ENCODE assay signal across 12 mouse cellular contexts in genomic region chr10:70916697-70917096, GRCm38 (mm10).
A peak's percentile ranks its signal among the peaks of the same experiment; 100 is the strongest.
DNase-seq lines count a peak whose midpoint lies in the region; ATAC-seq and TF ChIP-seq lines count a peak whose summit lies in the region.
"Had no signal": no experiment of that assay in that cellular context is flagged by ENCODE, and none has a peak within 500 bp of the region (broad histone marks: within the 10 kb centered on the region; RNA-seq: fewer than 3 reads in every experiment).

No protein-coding gene starts in this region.

- H3K36me3 ChIP-seq in intestine, postnatal 0 days (ENCODE audit: control insufficient read depth, insufficient read depth), result no peaks in the 10 kb centered on the region
- no peaks in the 10 kb centered on the region for H3K36me3 ChIP-seq in intestine, embryonic 15.5 days
- H3K36me3 ChIP-seq in MEL (ENCODE audit: control insufficient read depth in 1 of 2, insufficient read depth in 2 of 2, low read length in 2 of 2), result no peaks in the 10 kb centered on the region
- H3K36me3 ChIP-seq in small intestine, adult 2 months (ENCODE audit: control insufficient read depth, insufficient read depth, low read length), result no peaks in the 10 kb centered on the region
- H3K36me3 ChIP-seq: stomach, embryonic 15.5 days had no signal

- 86% methylated on average over 6 of the region's 6 CpGs for WGBS in intestine, postnatal 0 days
- WGBS in intestine, embryonic 15.5 days, result 88% methylated on average over 6 of the region's 6 CpGs
- 89% methylated on average over 6 of the region's 6 CpGs for WGBS in lung, adult 2 months
- WGBS in small intestine, adult 2 months, result 90% methylated on average over 6 of the region's 6 CpGs

- no peaks in the 10 kb centered on the region for H3K9me3 ChIP-seq in intestine, postnatal 0 days (ENCODE audit: control insufficient read depth)
- no peaks in the 10 kb centered on the region for H3K9me3 ChIP-seq in intestine, embryonic 15.5 days
- H3K9me3 ChIP-seq in MEL (replicated peaks; ENCODE audit: insufficient read depth, low read length), result no peaks in the 10 kb centered on the region
- H3K9me3 ChIP-seq: stomach, embryonic 15.5 days had no signal

- DNase-seq in lung, adult 2 months, result no peak
- no peak for DNase-seq in lung, postnatal 25 days (ENCODE audit: low spot score)
- peak; percentile 23 for DNase-seq in MEL (ENCODE audit: low read depth, low spot score)
- DNase-seq in frontal cortex, postnatal 14 days (ENCODE audit: low spot score in 2 of 2), result no peak
- no peak for DNase-seq in adrenal gland, postnatal 14 days
- DNase-seq: adrenal gland, adult 2 months; right cerebral cortex, postnatal 14 days had no signal

- TF ChIP-seq RAD21 in MEL (IDR thresholded peaks at IDR 0.05; ENCODE audit: low read depth, low read length), result no peak; the same call in 1 of the 2 replicates

- no peak for TF ChIP-seq EP300 in MEL (IDR thresholded peaks at IDR 0.05; ENCODE audit: low read depth in 1 of 2, low read length in 2 of 2)

- H3K9ac ChIP-seq in intestine, postnatal 0 days (ENCODE audit: low read depth, low read length), result no peak overlapping the region
- no peak overlapping the region for H3K9ac ChIP-seq in intestine, embryonic 15.5 days
- no peak overlapping the region for H3K9ac ChIP-seq in MEL (ENCODE audit: control insufficient read depth, low read depth, low read length, poor library complexity, severe bottlenecking)
- H3K9ac ChIP-seq: stomach, embryonic 15.5 days had no signal

- no peak for ATAC-seq in intestine, postnatal 0 days
- no peak for ATAC-seq in intestine, embryonic 15.5 days
- ATAC-seq: hindbrain, embryonic 16.5 days had no signal

- H3K4me2 ChIP-seq in intestine, postnatal 0 days (replicated peaks; ENCODE audit: low read depth), result no peak overlapping the region
- no peak overlapping the region for H3K4me2 ChIP-seq in intestine, embryonic 15.5 days (replicated peaks)
- H3K4me2 ChIP-seq: stomach, embryonic 15.5 days had no signal

- no peak overlapping the region for H3K27ac ChIP-seq in intestine, postnatal 0 days (ENCODE audit: low read depth, low read length)
- H3K27ac ChIP-seq in intestine, embryonic 15.5 days, result no peak overlapping the region
- no peak overlapping the region for H3K27ac ChIP-seq in MEL (ENCODE audit: control insufficient read depth, low read depth, low read length)
- no peak overlapping the region for H3K27ac ChIP-seq in small intestine, adult 2 months (ENCODE audit: insufficient read depth, low read depth, low read length)
- H3K27ac ChIP-seq: stomach, embryonic 15.5 days had no signal

- no peaks in the 10 kb centered on the region for H3K79me2 ChIP-seq in MEL (ENCODE audit: control insufficient read depth, insufficient read depth, low read length, poor library complexity)

- peak; percentile 45 for TF ChIP-seq CTCF in intestine, postnatal 0 days (IDR thresholded peaks at IDR 0.05; ENCODE audit: low read depth)
- peak; percentile 37; the same call in 1 of the 2 replicates for TF ChIP-seq CTCF in lung, adult 2 months (IDR thresholded peaks at IDR 0.05; ENCODE audit: insufficient read depth, low read length)
- TF ChIP-seq CTCF in MEL (IDR thresholded peaks at IDR 0.05 in 2 of 3, conservative IDR thresholded peaks at IDR 0.05 in 1 of 3; ENCODE audit: control insufficient read depth in 1 of 3, insufficient read depth in 1 of 3, low read depth in 2 of 3, low read length in 3 of 3, poor library complexity in 1 of 3, severe bottlenecking in 1 of 3), result peak; percentile 28 to 40 (median 32); a peak in 5 of 6 replicates
- peak; percentile 34; the same call in 1 of the 2 replicates for TF ChIP-seq CTCF in small intestine, adult 2 months (IDR thresholded peaks at IDR 0.05; ENCODE audit: extremely low read depth, insufficient read length, insufficient replicate concordance, low read depth, low read length)

- H3K4me3 ChIP-seq in intestine, postnatal 0 days (ENCODE audit: low read depth, low read length), result no peak overlapping the region
- no peak overlapping the region for H3K4me3 ChIP-seq in intestine, embryonic 15.5 days (replicated peaks)
- no peak overlapping the region for H3K4me3 ChIP-seq in lung, adult 2 months (replicated peaks; ENCODE audit: extremely low read depth, low read depth, low read length)
- H3K4me3 ChIP-seq in MEL (ENCODE audit: control insufficient read depth in 1 of 2, insufficient read depth in 1 of 2, low read depth in 2 of 2, low read length in 2 of 2), result no peak overlapping the region
- no peak overlapping the region for H3K4me3 ChIP-seq in small intestine, adult 2 months (ENCODE audit: low read depth, low read length)
- H3K4me3 ChIP-seq: stomach, embryonic 15.5 days had no signal

- no peaks in the 10 kb centered on the region for H3K4me1 ChIP-seq in intestine, postnatal 0 days (replicated peaks; ENCODE audit: control insufficient read depth, insufficient read depth, low read length)
- H3K4me1 ChIP-seq in intestine, embryonic 15.5 days (replicated peaks), result no peaks in the 10 kb centered on the region
- H3K4me1 ChIP-seq in lung, adult 2 months (ENCODE audit: control insufficient read depth, insufficient read depth, low read length), result no peaks in the 10 kb centered on the region; the same call in none of the 2 replicates
- H3K4me1 ChIP-seq in MEL (ENCODE audit: control insufficient read depth in 1 of 2, insufficient read depth in 2 of 2, low read length in 2 of 2), result no peaks in the 10 kb centered on the region
- no peaks in the 10 kb centered on the region for H3K4me1 ChIP-seq in small intestine, adult 2 months (ENCODE audit: control insufficient read depth, insufficient read depth, insufficient read length, low read length)
- H3K4me1 ChIP-seq: stomach, embryonic 15.5 days had no signal

- TF ChIP-seq POLR2A in lung, adult 2 months (IDR thresholded peaks at IDR 0.05; ENCODE audit: borderline replicate concordance, extremely low read depth, low read depth, low read length), result no peak
- TF ChIP-seq POLR2A in MEL (IDR thresholded peaks at IDR 0.05; ENCODE audit: control insufficient read depth in 1 of 2, insufficient read depth in 1 of 2, low read depth in 1 of 2, low read length in 2 of 2, poor library complexity in 1 of 2), result no peak
- TF ChIP-seq POLR2A in small intestine, adult 2 months (IDR thresholded peaks at IDR 0.05; ENCODE audit: low read depth, low read length), result no peak

- no peaks in the 10 kb centered on the region for H3K27me3 ChIP-seq in intestine, postnatal 0 days (replicated peaks; ENCODE audit: control insufficient read depth, insufficient read depth, low read length)
- no peaks in the 10 kb centered on the region for H3K27me3 ChIP-seq in intestine, embryonic 15.5 days (replicated peaks)
- H3K27me3 ChIP-seq in MEL (ENCODE audit: control insufficient read depth in 1 of 2, insufficient read depth in 2 of 2, low read length in 2 of 2), result no peaks in the 10 kb centered on the region
- no peaks in the 10 kb centered on the region for H3K27me3 ChIP-seq in small intestine, adult 2 months (ENCODE audit: control insufficient read depth, insufficient read depth, low read length)
- H3K27me3 ChIP-seq: stomach, embryonic 15.5 days had no signal

TF ChIP-seq in MEL, 35 proteins besides CTCF, POLR2A, EP300 and RAD21:
- TF ChIP-seq TBP (IDR thresholded peaks at IDR 0.05; ENCODE audit: low read depth, low read length), result no peak
- TF ChIP-seq SMC3 (IDR thresholded peaks at IDR 0.05; ENCODE audit: low read depth, low read length), result 0 out of 2 replicates have a peak, but pooled peaks have one; percentile 18
- no peak for TF ChIP-seq ZKSCAN1 (IDR thresholded peaks at IDR 0.05; ENCODE audit: low read depth, low read length)
